Mouse (Mus musculus): ENCODE measurements around the gene Zfp638. TPM values are rescaled to one million over a fixed set of nuclear protein-coding genes. Genes with fewer than 3 reads are reported as not detected.

Zfp638 gene
- polyA plus RNA-seq (2012; ENCODE audit: low replicate concordance), result 13.8 and 14.8 TPM in 2 replicates

DNA sequence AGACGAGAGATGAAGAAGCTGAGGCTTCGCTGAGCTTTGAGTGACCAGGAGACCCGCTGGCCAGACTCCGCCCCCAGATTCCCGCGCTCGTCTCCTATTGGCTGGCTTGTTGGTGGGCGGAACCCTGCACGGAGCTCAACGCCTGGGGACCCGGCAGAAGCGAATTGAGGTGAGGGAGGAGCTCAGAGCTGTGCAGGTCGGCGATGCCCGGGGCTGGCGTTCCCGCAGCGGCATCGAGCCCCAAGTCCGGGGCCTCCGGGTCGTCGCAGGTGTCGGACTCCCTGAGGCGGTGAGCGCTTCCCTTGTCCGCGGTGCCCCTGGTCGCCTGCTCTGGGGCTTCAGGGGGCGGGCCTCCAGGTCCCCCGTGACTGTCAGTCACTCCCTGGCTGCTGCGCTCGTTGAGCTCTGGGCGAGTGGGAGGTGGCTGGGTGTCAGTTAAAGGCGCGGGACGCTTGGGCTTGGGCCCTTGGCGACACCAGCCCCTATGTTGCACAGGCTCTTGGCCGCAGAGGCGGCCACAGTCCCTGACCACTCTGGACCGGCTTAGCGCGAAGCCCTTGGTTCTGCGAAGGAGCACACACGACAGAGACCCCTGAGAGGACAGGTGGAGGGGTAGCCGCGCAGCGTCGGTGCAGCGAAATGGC is at the start of gene Zfp638:
Gene Zfp638 (plus strand): TSS at position 156 of the 644 bp plus-strand sequence.

DNA sequence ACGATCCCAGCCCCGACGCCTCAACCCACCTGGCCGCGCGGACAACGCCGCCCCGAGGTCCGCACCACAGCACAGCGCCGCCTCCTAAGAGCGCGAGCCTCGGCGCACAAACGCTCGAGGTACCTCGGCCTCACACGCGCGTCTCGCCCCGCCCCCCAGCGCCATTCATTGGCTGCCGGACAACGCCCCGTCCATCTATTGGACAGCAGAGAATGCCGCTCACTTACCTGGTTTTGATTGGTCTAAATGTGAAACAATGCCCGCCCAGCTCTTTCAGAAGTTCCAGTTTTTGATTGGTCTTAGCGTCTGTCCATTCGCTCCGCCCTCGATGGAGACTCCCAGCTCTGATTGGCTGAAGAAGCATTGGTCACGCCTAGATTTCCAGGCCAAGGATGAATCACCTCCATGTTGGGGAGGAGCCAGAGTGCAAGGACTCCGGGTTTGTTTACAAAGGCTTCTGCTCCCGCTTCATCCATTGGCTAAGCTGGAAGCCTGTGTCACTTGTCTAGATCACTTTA is 35.2 kb upstream of the Zfp638 start, which contains the start of gene Paip2b:
Gene Paip2b (minus strand): TSS at position 136 of the 518 bp plus-strand sequence.

GRCm38 (mm10) chr6:84008363-84009171 is 141.7 kb downstream of the Zfp638 start, which contains the start of gene Dysf:
Dysf (plus strand) TSS chr6:84008590.

Other genes starting within 250 kb of the Zfp638 start
- not detected in 2 replicates for gene Clec4f, start 210.9 kb upstream of the Zfp638 start, polyA plus RNA-seq (2012; ENCODE audit: low replicate concordance)
- 0.26 and 0.37 TPM in 2 replicates for gene Cd207, start 189.3 kb upstream of the Zfp638 start, polyA plus RNA-seq (2012; ENCODE audit: low replicate concordance)
- gene Vax2, start 155.8 kb upstream of the Zfp638 start, polyA plus RNA-seq (2012; ENCODE audit: low replicate concordance), result 0.19 and 1.1 TPM in 2 replicates
- gene Atp6v1b1, start 124.1 kb upstream of the Zfp638 start, polyA plus RNA-seq (2012; ENCODE audit: low replicate concordance), result not detected in 2 replicates
- gene Ankrd53, start 104.5 kb upstream of the Zfp638 start, polyA plus RNA-seq (2012; ENCODE audit: low replicate concordance), result not detected in 2 replicates
- 32.4 and 46.9 TPM in 2 replicates for gene Tex261, start 91.3 kb upstream of the Zfp638 start, polyA plus RNA-seq (2012; ENCODE audit: low replicate concordance)
- 9.0 and 15.9 TPM in 2 replicates for gene Nagk, start 72.1 kb upstream of the Zfp638 start, polyA plus RNA-seq (2012; ENCODE audit: low replicate concordance)
- gene Paip2b, start 35.4 kb upstream of the Zfp638 start, polyA plus RNA-seq (2012; ENCODE audit: low replicate concordance), result 11.2 and 23.5 TPM in 2 replicates
- 1.2 and 8.8 TPM in 2 replicates for gene Dysf, start 141.5 kb downstream of the Zfp638 start, polyA plus RNA-seq (2012; ENCODE audit: low replicate concordance)

Data from hematopoietic multipotent progenitor cell, adult 10-12 weeks (in vitro differentiated cells).